Mouse (Mus musculus) neural tube, embryonic 14.5 days (tissue): ENCODE measurements around the gene Zc3h7b. TPM values are rescaled to one million over a fixed set of nuclear protein-coding genes. Genes with fewer than 3 reads are reported as not detected.

Experiments used
- ATAC-seq: fragments of 200-750 bp; cut with Nextera tagmentation; 2 replicates; pipeline ENCODE4 v1.8.0; 2017; ENCODE audit warnings: low read depth, mild to moderate bottlenecking, moderate TSS enrichment, moderate library complexity
- H3K27ac ChIP-seq: fragments of 300-500 bp; sonication (generic); 2 replicates; pipeline ENCODE4 v1.5.1; 2014; ENCODE audit warnings: low read depth, mild to moderate bottlenecking, control low read depth, low read length, moderate library complexity, mixed read lengths
- H3K27me3 ChIP-seq: fragments of 300-500 bp; sonication (generic); 2 replicates; pipeline ENCODE4 v1.6.1; 2014; ENCODE audit warnings: low read length; ENCODE audit not compliant: control insufficient read depth, insufficient read depth
- H3K36me3 ChIP-seq: fragments of 300-500 bp; sonication (generic); 2 replicates; pipeline ENCODE4 v1.6.1; 2014; ENCODE audit warnings: low read length, mixed read lengths; ENCODE audit not compliant: control insufficient read depth, insufficient read depth
- H3K4me1 ChIP-seq: fragments of 300-500 bp; sonication (generic); 2 replicates; pipeline ENCODE4 v1.6.1; 2014; ENCODE audit warnings: low read length; ENCODE audit not compliant: control insufficient read depth, insufficient read depth
- H3K4me2 ChIP-seq: fragments of 300-500 bp; sonication (generic); 2 replicates; pipeline ENCODE4 v1.6.1; 2014; ENCODE audit warnings: mild to moderate bottlenecking, low read depth, low read length, control low read depth
- H3K4me3 ChIP-seq: fragments of 300-500 bp; sonication (generic); 2 replicates; pipeline ENCODE4 v1.5.1; 2014; ENCODE audit warnings: low read depth, low read length, control low read depth, mixed read lengths
- H3K9ac ChIP-seq: fragments of 300-500 bp; sonication (generic); replicated peaks from 2 replicates; pipeline ENCODE4 v1.6.1; 2014; ENCODE audit warnings: low read depth, mild to moderate bottlenecking, control low read depth, low read length, mixed read lengths
- H3K9me3 ChIP-seq: fragments of 300-500 bp; sonication (generic); 2 replicates; pipeline ENCODE4 v1.6.1; 2016; ENCODE audit warnings: low read length; ENCODE audit not compliant: control insufficient read depth
- WGBS: fragments of 180-500 bp; shearing (Covaris S2); extraction: QIAGEN DNeasy Blood & Tissue Kit; methylation state at CpG from one replicate; pipeline ENCODE4 v1.1.7; 2014; 5-methylcytosine and 5-hydroxymethylcytosine counted together
- polyA plus RNA-seq: library from polyadenylated mRNA; unstranded; fragments of >200 nt; fragmentation: Nextera tagmentation; extraction: Ambion mirVana; gene quantifications from 2 replicates; pipeline ENCODE4 v1.2.1, GENCODE M21; 2014

Gene Zc3h7b
- polyA plus RNA-seq, 1 experiment from 2014 or later: 72.6 TPM

GRCm38 (mm10) chr15:81772431-81773120 is 27.7 kb downstream of the Zc3h7b start:
- Histone ChIP-seq H3K27me3 (no peaks in the 10 kb centered on the region), H3K4me2 (no peak overlapping the region), H3K9ac (no peak overlapping the region), H3K36me3 (peaks cover 65% of the 10 kb centered on the region), H3K27ac (no peak overlapping the region), H3K4me3 (no peak overlapping the region), H3K9me3 (no peaks in the 10 kb centered on the region), H3K4me1 (no peaks in the 10 kb centered on the region)
- 88% methylated on average over 20 of the region's 20 CpGs for WGBS
- ATAC-seq: no peak

- ATAC-seq: no peak
- Histone ChIP-seq H3K36me3 (peaks cover 75% of the 10 kb centered on the region), H3K4me1 (no peaks in the 10 kb centered on the region), H3K9ac (no peak overlapping the region), H3K9me3 (no peaks in the 10 kb centered on the region), H3K27me3 (no peaks in the 10 kb centered on the region), H3K27ac (no peak overlapping the region), H3K4me3 (no peak overlapping the region), H3K4me2 (no peak overlapping the region)
- 93% methylated on average over 15 of the region's 15 CpGs for WGBS
Observed at GRCm38 (mm10) chr15:81774505-81775171, 29.8 kb downstream of the Zc3h7b start.

GRCm38 (mm10) chr15:81776631-81777422 is 32.0 kb downstream of the Zc3h7b start:
- WGBS: 95% methylated on average over 11 of the region's 11 CpGs
- Histone ChIP-seq H3K27ac (no peak overlapping the region), H3K36me3 (peaks cover 88% of the 10 kb centered on the region), H3K9me3 (no peaks in the 10 kb centered on the region), H3K4me2 (no peak overlapping the region), H3K9ac (no peak overlapping the region), H3K4me3 (no peak overlapping the region), H3K27me3 (no peaks in the 10 kb centered on the region), H3K4me1 (no peaks in the 10 kb centered on the region)
- ATAC-seq: no peak

GRCm38 (mm10) chr15:81781816-81782215 is 37.0 kb downstream of the Zc3h7b start:
- Histone ChIP-seq H3K9ac (no peak overlapping the region), H3K27me3 (no peaks in the 10 kb centered on the region), H3K27ac (no peak overlapping the region), H3K4me2 (no peak overlapping the region), H3K9me3 (no peaks in the 10 kb centered on the region), H3K36me3 (peaks cover 83% of the 10 kb centered on the region), H3K4me3 (no peak overlapping the region), H3K4me1 (no peaks in the 10 kb centered on the region)
- ATAC-seq: no peak
- WGBS: 66% methylated on average over 7 of the region's 7 CpGs

GRCm38 (mm10) chr15:81784762-81785161 is 39.9 kb downstream of the Zc3h7b start:
- Histone ChIP-seq H3K4me3 (no peak overlapping the region), H3K27ac (no peak overlapping the region), H3K9ac (no peak overlapping the region), H3K27me3 (no peaks in the 10 kb centered on the region), H3K36me3 (peaks cover 67% of the 10 kb centered on the region), H3K4me1 (no peaks in the 10 kb centered on the region), H3K9me3 (no peaks in the 10 kb centered on the region), H3K4me2 (no peak overlapping the region)
- WGBS: 68% methylated on average over 5 of the region's 5 CpGs
- ATAC-seq: no peak

- Histone ChIP-seq H3K9ac (no peak overlapping the region), H3K4me1 (no peaks in the 10 kb centered on the region), H3K4me3 (no peak overlapping the region), H3K27ac (no peak overlapping the region), H3K9me3 (no peaks in the 10 kb centered on the region), H3K27me3 (no peaks in the 10 kb centered on the region), H3K4me2 (no peak overlapping the region), H3K36me3 (peaks cover 57% of the 10 kb centered on the region)
- no peak for ATAC-seq
- WGBS: 93% methylated on average over 8 of the region's 8 CpGs
Observed at GRCm38 (mm10) chr15:81785701-81786100, 40.8 kb downstream of the Zc3h7b start.

GRCm38 (mm10) chr15:81787525-81787924 is 42.7 kb downstream of the Zc3h7b start:
- WGBS: 96% methylated on average over 13 of the region's 13 CpGs
- no peaks in the 10 kb centered on the region for H3K27me3 ChIP-seq
- ATAC-seq: no peak
- H3K4me1 ChIP-seq: no peaks in the 10 kb centered on the region
- no peak overlapping the region for H3K27ac ChIP-seq
- no peaks in the 10 kb centered on the region for H3K9me3 ChIP-seq
- H3K36me3 ChIP-seq: peaks cover 52% of the 10 kb centered on the region
- H3K9ac ChIP-seq: no peak overlapping the region
- H3K4me2 ChIP-seq: no peak overlapping the region
- H3K4me3 ChIP-seq: no peak overlapping the region

GRCm38 (mm10) chr15:81792444-81792843 is 47.6 kb downstream of the Zc3h7b start:
- WGBS: 97% methylated on average over 9 of the region's 9 CpGs
- H3K4me1 ChIP-seq: no peaks in the 10 kb centered on the region
- H3K9ac ChIP-seq: no peak overlapping the region
- no peaks in the 10 kb centered on the region for H3K9me3 ChIP-seq
- H3K27ac ChIP-seq: no peak overlapping the region
- no peak for ATAC-seq
- H3K4me3 ChIP-seq: no peak overlapping the region
- H3K36me3 ChIP-seq: peaks cover 44% of the 10 kb centered on the region
- H3K27me3 ChIP-seq: no peaks in the 10 kb centered on the region
- H3K4me2 ChIP-seq: no peak overlapping the region

- no peak overlapping the region for H3K9ac ChIP-seq
- H3K4me3 ChIP-seq: no peak overlapping the region
- peaks cover 39% of the 10 kb centered on the region for H3K36me3 ChIP-seq
- no peak overlapping the region for H3K4me2 ChIP-seq
- no peak overlapping the region for H3K27ac ChIP-seq
- 77% methylated on average over 3 of the region's 3 CpGs for WGBS
- no peaks in the 10 kb centered on the region for H3K27me3 ChIP-seq
- H3K9me3 ChIP-seq: no peaks in the 10 kb centered on the region
- H3K4me1 ChIP-seq: no peaks in the 10 kb centered on the region
- peak; percentile 33; the same call in 1 of the 2 replicates for ATAC-seq
Observed at GRCm38 (mm10) chr15:81796228-81796627, 51.4 kb downstream of the Zc3h7b start.
